Mouse (Mus musculus): ENCODE data around the gene Bhlha9.

DNA sequence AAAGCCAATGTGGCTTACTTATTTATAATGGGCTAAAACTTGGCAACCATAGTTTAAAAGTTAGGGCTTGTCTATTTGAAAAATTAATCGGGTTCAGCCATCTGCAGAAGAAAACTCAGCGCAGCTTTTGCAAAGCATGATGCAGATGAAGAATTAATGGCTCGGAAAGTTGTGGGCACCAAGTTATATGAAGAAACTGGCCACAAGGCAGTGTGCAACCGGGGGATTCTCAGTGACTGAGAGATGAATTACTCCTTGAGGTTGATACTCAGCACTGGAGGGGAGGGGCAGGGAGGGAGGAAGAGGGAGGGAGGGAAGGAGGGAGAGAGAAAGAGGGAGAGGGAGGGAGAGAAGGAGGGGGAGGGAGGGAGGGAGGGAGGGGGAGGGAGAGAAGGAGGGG is 44.7 kb downstream of the Bhlha9 start:
- no peak for TF ChIP-seq CTCF (IDR thresholded peaks at IDR 0.05; ENCODE audit: low read depth)
- no peak for TF ChIP-seq EP300 (IDR thresholded peaks at IDR 0.05; ENCODE audit: low read depth)
